Mouse (Mus musculus) heart, postnatal 25 days (tissue): ENCODE results near the gene Sumo2. TPM values are rescaled to one million over a fixed set of nuclear protein-coding genes. Genes with fewer than 3 reads are reported as not detected.

Source experiments
- total RNA-seq, 2 experiments: library from RNA; stranded (reverse); gene quantifications; 2 replicates each; pipeline ENCODE4 v1.2.3; 2021

Sumo2 gene
- total RNA-seq, 2 experiments from 2014 or later, result 165 to 177 TPM

Other genes with a start within 250 kb of the Sumo2 start
- 1 to 10 TPM; 1.1 to 1.5 TPM for gene Fads6, start 238.6 kb downstream of the Sumo2 start, total RNA-seq
- gene Otop2, start 229.1 kb downstream of the Sumo2 start, total RNA-seq, result not detected
- under 1 TPM in 1 of 2 experiments, not detected in 1; 0.20 TPM for gene Ush1g, start 214.2 kb downstream of the Sumo2 start, total RNA-seq
- gene Otop3, start 201.5 kb downstream of the Sumo2 start, total RNA-seq, result not detected
- gene Hid1, start 168.5 kb downstream of the Sumo2 start, total RNA-seq, result 1 to 10 TPM; 4.2 to 5.4 TPM
- 1 to 10 TPM; 5.5 to 6.6 TPM for gene Cdr2l, start 154.4 kb downstream of the Sumo2 start, total RNA-seq
- gene Mrpl58, start 132.5 kb downstream of the Sumo2 start, total RNA-seq, result 100 to 1,000 TPM; 143 to 145 TPM
- 1,000 to 10,000 TPM; 2,312 to 2,343 TPM for gene Atp5h, start 116.3 kb downstream of the Sumo2 start, total RNA-seq
- 10 to 100 TPM; 27.0 to 28.0 TPM for gene Kctd2, start 116.1 kb downstream of the Sumo2 start, total RNA-seq
- not detected for gene Trim80, start 95.7 kb downstream of the Sumo2 start, total RNA-seq
- gene Slc16a5, start 73.8 kb downstream of the Sumo2 start, total RNA-seq, result not detected
- 1 to 10 TPM; 1.4 to 2.3 TPM for gene Armc7, start 60.6 kb downstream of the Sumo2 start, total RNA-seq
- gene Nt5c, start 44.4 kb downstream of the Sumo2 start, total RNA-seq, result 10 to 100 TPM; 13.9 to 14.9 TPM
- 100 to 1,000 TPM; 121 to 135 TPM for gene Jpt1, start 21.9 kb downstream of the Sumo2 start, total RNA-seq
- gene Nup85, start 28.2 kb upstream of the Sumo2 start, total RNA-seq, result 10 to 100 TPM; 20.4 to 25.1 TPM
- 10 to 100 TPM; 74.0 to 82.3 TPM for gene Mrps7, start 67.6 kb upstream of the Sumo2 start, total RNA-seq
- gene Gga3, start 67.8 kb upstream of the Sumo2 start, total RNA-seq, result 10 to 100 TPM; 20.9 to 24.5 TPM
- 10 to 100 TPM; 45.5 to 56.9 TPM for gene Mif4gd, start 76.7 kb upstream of the Sumo2 start, total RNA-seq
- 10 to 100 TPM; 41.6 to 45.9 TPM for gene Slc25a19, start 92.0 kb upstream of the Sumo2 start, total RNA-seq
- gene Grb2, start 172.3 kb upstream of the Sumo2 start, total RNA-seq, result 100 to 1,000 TPM; 107 to 108 TPM
- gene Tmem94, start 229.2 kb upstream of the Sumo2 start, total RNA-seq, result 100 to 1,000 TPM; 102 to 110 TPM